Mouse (Mus musculus) liver, embryonic 11.5 days (tissue): ENCODE measurements around the gene Bpifc. TPM values are rescaled to one million over a fixed set of nuclear protein-coding genes. Genes with fewer than 3 reads are reported as not detected.

Source experiments
- ATAC-seq: fragments of 200-750 bp; cut with Nextera tagmentation; replicated peaks from 2 replicates; pipeline ENCODE4 v1.8.0; 2017; ENCODE audit warnings: moderate number of reproducible peaks, mild to moderate bottlenecking, moderate TSS enrichment, moderate library complexity; ENCODE audit not compliant: low FRiP score
- DNase-seq: peaks from one replicate; pipeline ENCODE4 v3.0.0-alpha.2; 2017; ENCODE audit warnings: low spot score
- H3K27ac ChIP-seq: fragments of 300-500 bp; sonication (generic); 2 replicates; pipeline ENCODE4 v1.5.1; 2014; ENCODE audit warnings: mild to moderate bottlenecking, low read depth, low read length, control low read depth
- H3K27me3 ChIP-seq: fragments of 300-500 bp; sonication (generic); replicated peaks from 2 replicates; pipeline ENCODE4 v1.6.1; 2014; ENCODE audit warnings: low read length, mixed read lengths; ENCODE audit not compliant: control insufficient read depth, insufficient read depth
- H3K36me3 ChIP-seq: fragments of 300-500 bp; sonication (generic); 2 replicates; pipeline ENCODE4 v1.6.1; 2014; ENCODE audit warnings: mild to moderate bottlenecking, low read length, moderate library complexity, mixed read lengths; ENCODE audit not compliant: control insufficient read depth, insufficient read depth
- H3K4me1 ChIP-seq: fragments of 300-500 bp; sonication (generic); replicated peaks from 2 replicates; pipeline ENCODE4 v1.6.1; 2014; ENCODE audit warnings: low read length, mixed read lengths; ENCODE audit not compliant: control insufficient read depth, insufficient read depth
- H3K4me2 ChIP-seq: fragments of 300-500 bp; sonication (generic); 2 replicates; pipeline ENCODE4 v1.6.1; 2014; ENCODE audit warnings: mild to moderate bottlenecking, control low read depth, moderate library complexity
- H3K4me3 ChIP-seq: fragments of 300-500 bp; sonication (generic); 2 replicates; pipeline ENCODE4 v1.5.1; 2014; ENCODE audit warnings: low read depth, low read length, control low read depth
- H3K9ac ChIP-seq: fragments of 300-500 bp; sonication (generic); 2 replicates; pipeline ENCODE4 v1.6.1; 2014; ENCODE audit warnings: low read depth, low read length, control low read depth
- H3K9me3 ChIP-seq: fragments of 300-500 bp; sonication (generic); 2 replicates; pipeline ENCODE4 v1.6.1; 2016; ENCODE audit warnings: low read length, inconsistent platforms, mixed read lengths; ENCODE audit not compliant: control insufficient read depth
- WGBS: fragments of 180-500 bp; shearing (Covaris S2); extraction: QIAGEN DNeasy Blood & Tissue Kit; methylation state at CpG from one replicate; pipeline ENCODE4 v1.1.7; 2014; 5-methylcytosine and 5-hydroxymethylcytosine counted together
- polyA plus RNA-seq: library from polyadenylated mRNA; unstranded; fragments of >200 nt; fragmentation: Nextera tagmentation; extraction: Ambion mirVana; gene quantifications from 2 replicates; pipeline ENCODE4 v1.2.1, GENCODE M21; 2014

Bpifc gene
- polyA plus RNA-seq, 1 experiment from 2014 or later, result not detected

GRCm38 (mm10) chr10:85927676-85928445 lies 83.8 kb downstream of the Bpifc start, which contains the start of gene Ascl4:
Gene Ascl4, plus strand, starts transcription at chr10:85927681.
- Histone ChIP-seq H3K9ac (no peak within 1 kb of the TSS), H3K27ac (no peak within 1 kb of the TSS), H3K4me1 (peaks cover 2% of the 10 kb centered on the region; the same call in 1 of the 2 replicates), H3K4me3 (peak within 1 kb of the TSS; percentile 59), H3K9me3 (no peaks in the 10 kb centered on the region), H3K27me3 (peaks cover 28% of the 10 kb centered on the region), H3K36me3 (no peaks in the 10 kb centered on the region), H3K4me2 (peak within 1 kb of the TSS; percentile 95)
- 2% methylated on average over 23 of the region's 23 CpGs for WGBS
- DNase-seq, result peak; percentile 47
- ATAC-seq, result no peak

DNA sequence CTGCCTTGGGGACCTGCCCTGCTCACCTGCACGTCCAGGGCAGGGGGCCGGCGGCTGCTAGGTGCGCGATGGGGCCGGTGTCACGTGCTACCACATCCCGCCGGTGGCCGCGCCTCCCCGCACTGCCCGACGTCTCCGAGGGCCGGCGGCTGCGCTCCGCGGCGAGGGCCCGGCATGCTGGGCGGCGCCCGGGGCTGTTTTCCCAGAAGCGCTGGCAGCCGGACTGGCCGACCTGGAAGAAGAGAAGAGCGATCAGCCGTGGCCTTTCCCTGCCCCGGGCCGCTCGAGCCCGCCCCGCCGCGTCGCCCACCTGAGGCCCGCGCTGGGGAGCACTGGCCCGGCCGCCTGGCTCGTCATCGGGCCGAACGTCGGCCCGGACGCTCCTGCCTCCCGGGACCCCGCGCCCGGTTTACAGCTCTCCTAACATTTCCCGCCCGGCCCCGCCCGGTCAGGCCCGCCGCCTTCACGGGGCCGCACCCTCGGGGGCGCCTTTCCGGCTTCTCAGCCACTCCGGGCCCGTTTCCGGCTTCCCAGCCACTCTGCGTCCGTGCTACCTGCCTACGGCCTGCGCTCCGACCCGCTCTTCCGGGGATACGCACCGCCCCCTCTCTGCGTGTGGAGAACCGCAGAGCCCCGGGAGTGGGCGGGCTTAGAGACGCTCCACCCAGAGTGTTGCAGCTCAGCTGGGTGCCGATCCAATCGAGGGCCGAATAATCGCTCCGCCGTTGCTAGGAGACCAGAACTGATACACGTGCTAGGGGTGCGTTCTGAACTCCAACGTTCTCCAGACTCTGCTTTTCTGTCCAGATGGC lies 95.0 kb downstream of the Bpifc start, which contains the start of gene Prdm4:
TSS of gene Prdm4 (minus strand) at position 645 of the 812 bp plus-strand sequence.
- DNase-seq (peak; percentile 96), ATAC-seq (peak; percentile 99)
- peak within 1 kb of the TSS; percentile 90 for H3K27ac ChIP-seq
- peak within 1 kb of the TSS; percentile 93 for H3K4me3 ChIP-seq
- H3K4me2 ChIP-seq, result peak within 1 kb of the TSS; percentile 90
- H3K9ac ChIP-seq, result peak within 1 kb of the TSS; percentile 91
- under 1% methylated on average over 77 of the region's 90 CpGs for WGBS
- no peaks in the 10 kb centered on the region for H3K9me3 ChIP-seq
- H3K27me3 ChIP-seq, result no peaks in the 10 kb centered on the region
- peaks cover 6% of the 10 kb centered on the region for H3K4me1 ChIP-seq
- peaks cover 7% of the 10 kb centered on the region for H3K36me3 ChIP-seq

Other genes starting within 250 kb of the Bpifc start
- 87.8 and 99.2 TPM in 2 replicates for gene Pwp1, start 182.4 kb downstream of the Bpifc start, polyA plus RNA-seq
- 16.4 and 17.9 TPM in 2 replicates for gene Prdm4, start 94.8 kb downstream of the Bpifc start, polyA plus RNA-seq
- gene Ascl4, start 84.2 kb downstream of the Bpifc start, polyA plus RNA-seq, result 0.17 TPM in 1 of 2 replicates, not detected in the other
- gene Rtcb, start 54.1 kb downstream of the Bpifc start, polyA plus RNA-seq, result 161 and 175 TPM in 2 replicates
- 52.2 and 56.3 TPM in 2 replicates for gene Fbxo7, start 10.1 kb upstream of the Bpifc start, polyA plus RNA-seq